Mouse (Mus musculus) stomach, embryonic 16.5 days (tissue): ENCODE measurements around the gene Cdx2. TPM values are rescaled to one million over a fixed set of nuclear protein-coding genes. Genes with fewer than 3 reads are reported as not detected.

Experiments
- ATAC-seq: fragments of 200-750 bp; cut with Nextera tagmentation; 2 replicates; pipeline ENCODE4 v1.8.0; 2017; ENCODE audit warnings: moderate number of reproducible peaks, moderate TSS enrichment; ENCODE audit not compliant: insufficient read depth, low FRiP score
- H3K27ac ChIP-seq: fragments of 300-500 bp; sonication (generic); 2 replicates; pipeline ENCODE4 v1.5.1; 2014; ENCODE audit warnings: low read length
- H3K27me3 ChIP-seq: fragments of 300-500 bp; sonication (generic); 2 replicates; pipeline ENCODE4 v1.6.1; 2014; ENCODE audit warnings: low read length, control low read depth, mixed read lengths; ENCODE audit not compliant: control insufficient read depth, insufficient read depth
- H3K36me3 ChIP-seq: fragments of 300-500 bp; sonication (generic); 2 replicates; pipeline ENCODE4 v1.6.1; 2014; ENCODE audit warnings: low read length; ENCODE audit not compliant: control insufficient read depth, insufficient read depth
- H3K4me1 ChIP-seq: fragments of 300-500 bp; sonication (generic); 2 replicates; pipeline ENCODE4 v1.6.1; 2014; ENCODE audit warnings: low read length, control low read depth, mixed read lengths; ENCODE audit not compliant: control insufficient read depth, insufficient read depth
- H3K4me2 ChIP-seq: fragments of 300-500 bp; sonication (generic); 2 replicates; pipeline ENCODE4 v1.6.1; 2014; ENCODE audit warnings: low read depth, low read length, mixed read lengths
- H3K4me3 ChIP-seq: fragments of 300-500 bp; sonication (generic); replicated peaks from 2 replicates; pipeline ENCODE4 v1.5.1; 2014; ENCODE audit warnings: mild to moderate bottlenecking, low read length
- H3K9ac ChIP-seq: fragments of 300-500 bp; sonication (generic); 2 replicates; pipeline ENCODE4 v1.6.1; 2014; ENCODE audit warnings: low read length
- H3K9me3 ChIP-seq: fragments of 300-500 bp; sonication (generic); replicated peaks from 2 replicates; pipeline ENCODE4 v1.6.1; 2016; ENCODE audit warnings: low read length, control low read depth; ENCODE audit not compliant: control insufficient read depth
- WGBS: fragments of 180-500 bp; shearing (Covaris S2); extraction: QIAGEN DNeasy Blood & Tissue Kit; methylation state at CpG from one replicate; pipeline ENCODE4 v1.1.7; 2014; 5-methylcytosine and 5-hydroxymethylcytosine counted together
- polyA plus RNA-seq: library from polyadenylated mRNA; unstranded; fragments of >200 nt; fragmentation: Nextera tagmentation; extraction: Ambion mirVana; gene quantifications from 2 replicates; pipeline ENCODE4 v1.2.1, GENCODE M21; 2015

Cdx2 gene
- polyA plus RNA-seq, 1 experiment from 2014 or later: 3.4 TPM

GRCm38 (mm10) chr5:147322183-147322582 is 15.1 kb upstream of the Cdx2 start, which contains the start of gene Urad:
Gene Urad (minus strand): TSS chr5:147322440.
- no peak within 1 kb of the TSS for H3K27ac ChIP-seq
- no peaks in the 10 kb centered on the region for H3K9me3 ChIP-seq
- H3K4me2 ChIP-seq: no peak within 1 kb of the TSS
- no peaks in the 10 kb centered on the region for H3K36me3 ChIP-seq
- ATAC-seq: no peak
- peaks cover 24% of the 10 kb centered on the region for H3K27me3 ChIP-seq
- H3K4me3 ChIP-seq: no peak within 1 kb of the TSS
- 50% methylated on average over 8 of the region's 8 CpGs for WGBS
- H3K4me1 ChIP-seq: no peaks in the 10 kb centered on the region
- no peak within 1 kb of the TSS for H3K9ac ChIP-seq

GRCm38 (mm10) chr5:147319653-147320052 is 12.6 kb upstream of the Cdx2 start:
- peaks cover 48% of the 10 kb centered on the region for H3K27me3 ChIP-seq

GRCm38 (mm10) chr5:147317991-147318390 is 10.9 kb upstream of the Cdx2 start:
- Histone ChIP-seq H3K4me1 (no peaks in the 10 kb centered on the region), H3K27me3 (peaks cover 64% of the 10 kb centered on the region), H3K9me3 (no peaks in the 10 kb centered on the region), H3K9ac (no peak overlapping the region), H3K36me3 (no peaks in the 10 kb centered on the region), H3K4me2 (no peak overlapping the region), H3K4me3 (no peak overlapping the region), H3K27ac (no peak overlapping the region)
- no peak for ATAC-seq
- 24% methylated on average over 7 of the region's 7 CpGs for WGBS

More at GRCm38 (mm10) chr5:147319653-147320052, 12.6 kb upstream of the Cdx2 start:
- no peak overlapping the region for H3K9ac ChIP-seq
- no peaks in the 10 kb centered on the region for H3K36me3 ChIP-seq
- no peak overlapping the region for H3K4me3 ChIP-seq
- no peak overlapping the region for H3K4me2 ChIP-seq
- H3K27ac ChIP-seq: no peak overlapping the region
- ATAC-seq: no peak
- H3K9me3 ChIP-seq: no peaks in the 10 kb centered on the region
- H3K4me1 ChIP-seq: no peaks in the 10 kb centered on the region

GRCm38 (mm10) chr5:147317321-147317720 is 10.3 kb upstream of the Cdx2 start:
- H3K4me2 ChIP-seq: no peak overlapping the region
- H3K4me3 ChIP-seq: no peak overlapping the region
- no peaks in the 10 kb centered on the region for H3K36me3 ChIP-seq
- WGBS: 3% methylated on average over 7 of the region's 7 CpGs
- no peak overlapping the region for H3K27ac ChIP-seq
- H3K4me1 ChIP-seq: no peaks in the 10 kb centered on the region
- H3K27me3 ChIP-seq: peaks cover 70% of the 10 kb centered on the region
- ATAC-seq: no peak
- no peaks in the 10 kb centered on the region for H3K9me3 ChIP-seq
- no peak overlapping the region for H3K9ac ChIP-seq

GRCm38 (mm10) chr5:147315432-147316075 is 8.5 kb upstream of the Cdx2 start:
- H3K9me3 ChIP-seq: no peaks in the 10 kb centered on the region
- H3K9ac ChIP-seq: no peak overlapping the region
- H3K4me3 ChIP-seq: no peak overlapping the region
- H3K27ac ChIP-seq: no peak overlapping the region
- no peak for ATAC-seq
- no peaks in the 10 kb centered on the region for H3K36me3 ChIP-seq
- 3% methylated on average over 25 of the region's 25 CpGs for WGBS
- no peak overlapping the region for H3K4me2 ChIP-seq
- H3K27me3 ChIP-seq: peaks cover 87% of the 10 kb centered on the region
- H3K4me1 ChIP-seq: no peaks in the 10 kb centered on the region

- no peak overlapping the region for H3K27ac ChIP-seq
- H3K4me2 ChIP-seq: no peak overlapping the region
- WGBS: 2% methylated on average over 39 of the region's 39 CpGs
- no peaks in the 10 kb centered on the region for H3K4me1 ChIP-seq
- 0 out of 2 replicates have a peak overlapping the region, but pooled peaks have one; percentile 5 for H3K9ac ChIP-seq
- no peaks in the 10 kb centered on the region for H3K9me3 ChIP-seq
- 0 out of 2 replicates have a peak overlapping the region, but pooled peaks have one; percentile 3 for H3K4me3 ChIP-seq
- H3K36me3 ChIP-seq: no peaks in the 10 kb centered on the region
- peaks cover 90% of the 10 kb centered on the region for H3K27me3 ChIP-seq
- ATAC-seq: 0 out of 2 replicates have a peak, but pooled peaks have one; percentile 27
Observed at GRCm38 (mm10) chr5:147314646-147315431, 7.8 kb upstream of the Cdx2 start.

- H3K27me3 ChIP-seq: peaks cover 97% of the 10 kb centered on the region
Observed at GRCm38 (mm10) chr5:147312830-147313685, 6.0 kb upstream of the Cdx2 start.

GRCm38 (mm10) chr5:147309786-147310185 is 2.7 kb upstream of the Cdx2 start:
- Histone ChIP-seq H3K9me3 (no peaks in the 10 kb centered on the region), H3K36me3 (no peaks in the 10 kb centered on the region), H3K4me2 (no peak overlapping the region), H3K9ac (no peak overlapping the region), H3K27me3 (peaks cover 99% of the 10 kb centered on the region), H3K4me1 (no peaks in the 10 kb centered on the region; the same call in 1 of the 2 replicates), H3K4me3 (no peak overlapping the region), H3K27ac (no peak overlapping the region)
- WGBS: 0% methylated on average over 2 of the region's 2 CpGs
- no peak for ATAC-seq

More at GRCm38 (mm10) chr5:147312830-147313685, 6.0 kb upstream of the Cdx2 start:
- Histone ChIP-seq H3K27ac (no peak overlapping the region), H3K9me3 (no peaks in the 10 kb centered on the region), H3K9ac (no peak overlapping the region), H3K4me1 (no peaks in the 10 kb centered on the region), H3K4me2 (no peak overlapping the region), H3K4me3 (no peak overlapping the region), H3K36me3 (no peaks in the 10 kb centered on the region)
- ATAC-seq: no peak
- WGBS: 5% methylated on average over 27 of the region's 27 CpGs
